Mouse (Mus musculus) cortical plate, adult 2 months (tissue): ENCODE measurements around the gene Cdk17.

Experiments used
- CTCF ChIP-seq: fragments of 200-500 bp; IDR thresholded peaks from 2 replicates; pipeline ENCODE4 v1.5.1; 2011; ENCODE audit warnings: mild to moderate bottlenecking, control low read depth, low read length; ENCODE audit not compliant: insufficient read depth; ENCODE audit errors: extremely low read depth
- POLR2A ChIP-seq: fragments of 200-500 bp; IDR thresholded peaks from 2 replicates; pipeline ENCODE4 v1.6.1; 2011; ENCODE audit warnings: mild to moderate bottlenecking, low read length, control low read depth; ENCODE audit not compliant: insufficient read depth; ENCODE audit errors: extremely low read depth

- TF ChIP-seq CTCF: no peak
- no peak for TF ChIP-seq POLR2A
Measured at GRCm38 (mm10) chr10:93310721-93311411, 150.2 kb downstream of the Cdk17 start, which contains the start of gene Elk3.
